Mouse (Mus musculus) myocyte (in vitro differentiated cells): ENCODE data around the gene Dguok.

Experiments
- MAX ChIP-seq: IDR thresholded peaks from one replicate; pipeline ENCODE4 v1.6.1; 2011; ENCODE audit warnings: low read depth, mild to moderate bottlenecking, control low read depth
- POLR2A ChIP-seq: IDR thresholded peaks from one replicate; pipeline ENCODE4 v1.6.1; 2011; ENCODE audit warnings: low read depth, mild to moderate bottlenecking, control low read depth, moderate library complexity; ENCODE audit not compliant: insufficient read length
- POLR2AphosphoS2 ChIP-seq: IDR thresholded peaks from one replicate; pipeline ENCODE4 v1.6.1; 2011; ENCODE audit warnings: low read depth, control low read depth; ENCODE audit not compliant: insufficient read length
- USF1 ChIP-seq: IDR thresholded peaks from one replicate; pipeline ENCODE4 v1.6.1; 2011; ENCODE audit warnings: low read depth, mild to moderate bottlenecking, control low read depth, moderate library complexity

GRCm38 (mm10) chr6:83548346-83548745, 41.6 kb upstream of the Dguok start:
- TF ChIP-seq POLR2A, result no peak
- TF ChIP-seq POLR2AphosphoS2, result no peak
- no peak for TF ChIP-seq MAX
- no peak for TF ChIP-seq USF1
